Mouse (Mus musculus) urinary bladder, adult 18-20 months (tissue): ENCODE measurements at regions not wholly inside any gene's neighbourhood (a gene's known extent, or its start where the extent isn't known, plus 50 kb on each side); places are given as distances from the start of the nearest gene placed in this dataset.

Experiments used
- DNase-seq, 2 experiments: peaks; one replicate each; pipeline ENCODE4 v3.0.0; 2022; ENCODE audit warnings: low spot score in 2 of 2, mixed read lengths in 2 of 2

DNA sequence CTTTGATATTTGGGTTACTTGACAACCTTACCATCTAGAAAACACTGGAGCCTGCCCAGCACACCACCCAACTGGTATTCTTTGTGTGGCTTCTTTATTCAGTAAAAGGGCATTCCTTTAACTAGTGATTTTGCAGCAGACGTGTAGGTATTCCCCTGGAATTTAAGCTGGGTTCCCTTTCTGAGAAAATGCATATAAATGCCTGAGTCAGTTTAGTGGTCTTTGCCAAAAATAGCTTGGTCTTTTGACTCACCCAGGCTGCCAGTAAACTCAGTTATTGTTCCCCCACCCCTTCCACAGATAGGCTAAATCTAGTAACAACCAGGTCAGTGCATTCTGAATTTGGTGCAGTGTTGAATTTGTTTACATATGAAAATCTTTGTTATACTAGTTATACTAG lies 450.6 kb downstream of the Gm7489 start:
- DNase-seq = no peak

GRCm38 (mm10) chr15:54353753-54354152 lies 469.0 kb downstream of the Gm7489 start:
- peak in 1 of 2 experiments; percentile 31 for DNase-seq

DNA sequence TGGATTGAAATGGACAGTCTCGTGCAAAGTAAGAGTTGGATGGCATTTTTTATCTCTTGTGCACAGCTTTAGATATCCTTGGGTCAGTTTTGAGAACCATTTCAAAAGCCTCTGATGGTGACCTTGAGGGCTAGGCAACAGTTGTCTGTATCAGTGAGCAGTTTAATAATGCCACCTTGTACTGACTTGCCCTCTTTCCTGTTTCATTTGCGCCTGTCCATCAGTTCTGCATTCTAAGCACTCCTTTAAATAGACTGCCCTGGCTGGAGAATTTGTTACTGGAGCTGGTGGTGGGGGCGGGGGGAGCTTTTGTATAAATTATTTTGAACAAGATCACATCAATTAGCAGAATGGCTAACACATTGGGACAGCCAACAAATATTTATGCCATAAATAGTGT lies 474.0 kb downstream of the Gm7489 start:
- DNase-seq = no peak
